Mouse (Mus musculus) skeletal muscle tissue, adult 2 months (tissue): Measurements from ENCODE around the gene Trim2.

Experiments
- DNase-seq: peaks from one replicate; pipeline ENCODE4 v3.0.0-alpha.2; 2012; ENCODE audit warnings: low read depth, low spot score

Gene Trim2

GRCm38 (mm10) chr3:84306777-84307176, at the start of gene Trim2:
TSS of gene Trim2 (minus strand) at chr3:84306877.
- no peak for DNase-seq

GRCm38 (mm10) chr3:84355930-84356689, 49.4 kb upstream of the Trim2 start:
- DNase-seq = peak; percentile 61

- no peak for DNase-seq
Measured at GRCm38 (mm10) chr3:84352353-84353034, 45.8 kb upstream of the Trim2 start.

GRCm38 (mm10) chr3:84350311-84350710, 43.6 kb upstream of the Trim2 start:
- no peak for DNase-seq

- no peak for DNase-seq
Measured at GRCm38 (mm10) chr3:84349771-84350170, 43.1 kb upstream of the Trim2 start.

- no peak for DNase-seq
Measured at GRCm38 (mm10) chr3:84347426-84347825, 40.7 kb upstream of the Trim2 start.

- no peak for DNase-seq
Measured at GRCm38 (mm10) chr3:84346456-84347150, 39.9 kb upstream of the Trim2 start.

GRCm38 (mm10) chr3:84345646-84345980, 38.9 kb upstream of the Trim2 start:
- no peak for DNase-seq

GRCm38 (mm10) chr3:84344725-84345645, 38.3 kb upstream of the Trim2 start:
- DNase-seq = peak; percentile 72

GRCm38 (mm10) chr3:84343101-84343500, 36.4 kb upstream of the Trim2 start:
- no peak for DNase-seq

GRCm38 (mm10) chr3:84341811-84342210, 35.1 kb upstream of the Trim2 start:
- no peak for DNase-seq

GRCm38 (mm10) chr3:84337585-84337984, 30.9 kb upstream of the Trim2 start:
- no peak for DNase-seq

GRCm38 (mm10) chr3:84336342-84336741, 29.7 kb upstream of the Trim2 start:
- DNase-seq = no peak

- no peak for DNase-seq
Measured at GRCm38 (mm10) chr3:84335421-84336073, 28.9 kb upstream of the Trim2 start.

- no peak for DNase-seq
Measured at GRCm38 (mm10) chr3:84334771-84335420, 28.2 kb upstream of the Trim2 start.

- no peak for DNase-seq
Measured at GRCm38 (mm10) chr3:84333400-84334349, 27.0 kb upstream of the Trim2 start.

- DNase-seq = no peak
Measured at GRCm38 (mm10) chr3:84330210-84330609, 23.5 kb upstream of the Trim2 start.

GRCm38 (mm10) chr3:84324967-84325441, 18.3 kb upstream of the Trim2 start:
- peak; percentile 67 for DNase-seq

- no peak for DNase-seq
Measured at GRCm38 (mm10) chr3:84324478-84324877, 17.8 kb upstream of the Trim2 start.
